Mouse (Mus musculus) thymus, adult 2 months (tissue): ENCODE results near the gene Gatad2b. TPM values are rescaled to one million over a fixed set of nuclear protein-coding genes. Genes with fewer than 3 reads are reported as not detected.
"Not testable (repeated sequence)": the region's sequence is repeated elsewhere in the genome, so short reads cannot be mapped to it uniquely, and the experiment has no call there.

ENCODE experiments used
- DNase-seq: peaks from one replicate; pipeline ENCODE4 v3.0.0; 2021
- H3K27ac ChIP-seq: fragments of 200-500 bp; 2 replicates; pipeline ENCODE4 v1.5.1; 2012; ENCODE audit warnings: low read length, control low read depth; ENCODE audit not compliant: control insufficient read depth, insufficient read depth
- H3K27me3 ChIP-seq: fragments of 200-500 bp; 2 replicates; pipeline ENCODE4 v1.6.1; 2012; ENCODE audit warnings: mild to moderate bottlenecking, low read length, moderate library complexity, mixed read lengths; ENCODE audit not compliant: control insufficient read depth, insufficient read depth
- H3K36me3 ChIP-seq: fragments of 200-500 bp; 2 replicates; pipeline ENCODE4 v1.6.1; 2012; ENCODE audit warnings: mild to moderate bottlenecking, low read length, moderate library complexity; ENCODE audit not compliant: control insufficient read depth, insufficient read depth
- H3K4me1 ChIP-seq: fragments of 200-500 bp; replicated peaks from 2 replicates; pipeline ENCODE4 v1.6.1; 2012; ENCODE audit warnings: low read length; ENCODE audit not compliant: control insufficient read depth, insufficient read depth
- H3K4me3 ChIP-seq: fragments of 200-500 bp; 2 replicates; pipeline ENCODE4 v1.5.1; 2012; ENCODE audit warnings: mild to moderate bottlenecking, low read length, control low read depth, moderate library complexity; ENCODE audit not compliant: control insufficient read depth, insufficient read depth
- CTCF ChIP-seq: fragments of 200-500 bp; IDR thresholded peaks from 2 replicates; pipeline ENCODE4 v1.5.1; 2012; ENCODE audit warnings: mild to moderate bottlenecking, control low read depth, low read length, moderate library complexity, borderline replicate concordance; ENCODE audit not compliant: control insufficient read depth, poor library complexity, insufficient read depth; ENCODE audit errors: extremely low read depth
- POLR2A ChIP-seq: fragments of 200-500 bp; IDR thresholded peaks from 2 replicates; pipeline ENCODE4 v1.6.1; 2012; ENCODE audit warnings: mild to moderate bottlenecking, low read length, control low read depth, moderate library complexity; ENCODE audit not compliant: control insufficient read depth, poor library complexity, insufficient read depth; ENCODE audit errors: extremely low read depth
- WGBS: fragments of 180-500 bp; shearing (Covaris S2); methylation state at CpG from one replicate; pipeline ENCODE4 v1.1.7; 2018; 5-methylcytosine and 5-hydroxymethylcytosine counted together
- polyA plus RNA-seq: library from polyadenylated mRNA; depleted of rRNA; stranded (reverse); fragments of >200 nt; gene quantifications from 2 replicates; pipeline ENCODE4 v1.2.3, GENCODE M21; 2012

The Gatad2b gene
- polyA plus RNA-seq, 1 experiment: 69.8 TPM

GRCm38 (mm10) chr3:90278211-90278610 lies 14.8 kb upstream of the Gatad2b start:
- Histone ChIP-seq H3K4me3 (no peak overlapping the region), H3K27me3 (no peaks in the 10 kb centered on the region), H3K27ac (no peak overlapping the region), H3K4me1 (no peaks in the 10 kb centered on the region), H3K36me3 (peaks cover 77% of the 10 kb centered on the region)
- no peak for DNase-seq
- no peak for TF ChIP-seq CTCF
- no peak for TF ChIP-seq POLR2A
- 96% methylated on average over 10 of the region's 10 CpGs for WGBS

GRCm38 (mm10) chr3:90279216-90279615 lies 13.8 kb upstream of the Gatad2b start:
- TF ChIP-seq POLR2A (no peak), CTCF (no peak)
- H3K27ac ChIP-seq: no peak overlapping the region
- no peak for DNase-seq
- H3K27me3 ChIP-seq: no peaks in the 10 kb centered on the region
- 97% methylated on average over 9 of the region's 9 CpGs for WGBS
- no peaks in the 10 kb centered on the region for H3K4me1 ChIP-seq
- no peak overlapping the region for H3K4me3 ChIP-seq
- peaks cover 67% of the 10 kb centered on the region for H3K36me3 ChIP-seq

- Histone ChIP-seq H3K27me3 (no peaks in the 10 kb centered on the region), H3K4me3 (no peak overlapping the region), H3K27ac (no peak overlapping the region), H3K4me1 (no peaks in the 10 kb centered on the region), H3K36me3 (peaks cover 61% of the 10 kb centered on the region)
- DNase-seq: no peak
- TF ChIP-seq POLR2A: no peak
- TF ChIP-seq CTCF: no peak
- 97% methylated on average over 7 of the region's 7 CpGs for WGBS
Observed at GRCm38 (mm10) chr3:90279743-90280142, 13.2 kb upstream of the Gatad2b start.

- TF ChIP-seq POLR2A (no peak), CTCF (no peak)
- H3K4me1 ChIP-seq: no peaks in the 10 kb centered on the region
- H3K27me3 ChIP-seq: no peaks in the 10 kb centered on the region
- H3K4me3 ChIP-seq: no peak overlapping the region
- H3K27ac ChIP-seq: no peak overlapping the region
- DNase-seq: no peak
- 97% methylated on average over 9 of the region's 9 CpGs for WGBS
- peaks cover 52% of the 10 kb centered on the region for H3K36me3 ChIP-seq
Observed at GRCm38 (mm10) chr3:90280708-90281107, 12.3 kb upstream of the Gatad2b start.

- 95% methylated on average over 2 of the region's 2 CpGs for WGBS
- TF ChIP-seq CTCF (no peak), POLR2A (no peak)
- H3K4me1 ChIP-seq: no peaks in the 10 kb centered on the region
- H3K27me3 ChIP-seq: no peaks in the 10 kb centered on the region
- H3K27ac ChIP-seq: no peak overlapping the region
- no peak for DNase-seq
- peaks cover 18% of the 10 kb centered on the region for H3K36me3 ChIP-seq
- H3K4me3 ChIP-seq: no peak overlapping the region
Observed at GRCm38 (mm10) chr3:90284150-90284549, 8.8 kb upstream of the Gatad2b start.

GRCm38 (mm10) chr3:90289403-90289802 lies 3.6 kb upstream of the Gatad2b start:
- DNase-seq, H3K27ac ChIP-seq, H3K27me3 ChIP-seq, H3K4me1 ChIP-seq, H3K36me3 ChIP-seq, H3K4me3 ChIP-seq: not testable (repeated sequence)
- 69% methylated on average over 3 of the region's 3 CpGs for WGBS

- Histone ChIP-seq H3K27ac (no peak overlapping the region), H3K4me1 (peaks cover 2% of the 10 kb centered on the region; the same call in 1 of the 2 replicates), H3K27me3 (no peaks in the 10 kb centered on the region), H3K36me3 (no peaks in the 10 kb centered on the region), H3K4me3 (no peak overlapping the region)
- WGBS: 92% methylated on average over 1 of the region's 1 CpGs
- no peak for TF ChIP-seq CTCF
- no peak for TF ChIP-seq POLR2A
- DNase-seq: no peak
Observed at GRCm38 (mm10) chr3:90290602-90291001, 2.4 kb upstream of the Gatad2b start.
